Mouse (Mus musculus): ENCODE measurements around the gene Zfp384.

DNA sequence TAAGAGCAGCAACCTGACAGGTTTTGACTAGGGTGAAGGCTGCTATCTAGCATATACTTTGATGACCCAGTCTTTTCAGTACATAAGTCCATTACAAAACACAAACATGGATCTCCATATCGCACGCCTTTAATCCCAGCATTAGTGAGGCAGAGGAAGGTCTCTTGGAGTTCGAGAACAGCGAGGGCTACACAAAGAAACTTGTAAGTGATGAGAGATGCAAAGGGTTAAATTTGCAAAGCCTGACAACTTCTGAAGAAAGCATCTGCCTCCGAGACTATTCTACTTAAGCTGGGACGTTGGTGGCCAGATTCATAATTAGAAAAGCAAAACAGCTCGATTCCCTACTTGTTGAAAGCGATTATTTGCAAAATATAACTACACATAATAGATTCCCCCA lies 30.2 kb downstream of the Zfp384 start:
- TF ChIP-seq POLR2A (IDR thresholded peaks at IDR 0.05; ENCODE audit: control insufficient read depth, low read depth, low read length) (no peak), CTCF (IDR thresholded peaks at IDR 0.05; ENCODE audit: control insufficient read depth, insufficient read depth, insufficient replicate concordance, low read depth, low read length) (no peak)
